Mouse (Mus musculus): ENCODE results near the gene Hist1h2an. TPM values are rescaled to one million over a fixed set of nuclear protein-coding genes. Genes with fewer than 3 reads are reported as not detected.
"Not testable (repeated sequence)": the region's sequence is repeated elsewhere in the genome, so short reads cannot be mapped to it uniquely, and the experiment has no call there.

Hist1h2an gene
- polyA plus RNA-seq, 1 experiment from 2014 or later: 1.6 TPM

DNA sequence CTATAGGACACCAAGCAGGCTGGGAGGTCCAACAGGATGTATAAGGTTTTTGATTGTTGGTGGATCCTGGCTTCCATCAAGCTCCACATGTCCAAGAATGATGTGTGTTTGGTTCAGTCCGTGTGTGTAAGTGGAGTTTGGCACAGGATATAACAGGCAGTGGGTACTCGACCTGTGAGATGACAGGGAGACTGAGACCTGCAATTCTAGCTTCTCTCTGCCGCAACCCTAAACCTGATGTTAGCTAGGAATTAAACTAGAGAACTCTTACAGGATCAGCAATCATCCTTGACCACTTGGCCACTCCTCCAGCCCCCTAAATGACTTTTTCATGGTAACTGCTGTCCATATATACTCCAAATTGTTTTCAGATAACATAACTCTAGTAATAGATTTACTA lies 34.7 kb downstream of the Hist1h2an start:
- Histone ChIP-seq H3K27me3 (ENCODE audit: control insufficient read depth, insufficient read depth, low read length) (no peaks in the 10 kb centered on the region), H3K36me3 (ENCODE audit: control insufficient read depth, insufficient read depth, low read length) (no peaks in the 10 kb centered on the region), H3K4me1 (replicated peaks; ENCODE audit: control insufficient read depth, insufficient read depth) (no peaks in the 10 kb centered on the region), H3K27ac (replicated peaks) (no peak overlapping the region), H3K4me3 (ENCODE audit: low read depth, low read length) (no peak overlapping the region), H3K4me2 (replicated peaks; ENCODE audit: low read depth) (peak overlapping the region; percentile 66), H3K9me3 (ENCODE audit: control insufficient read depth, low read length) (no peaks in the 10 kb centered on the region), H3K9ac (ENCODE audit: low read length) (0 out of 2 replicates have a peak overlapping the region, but pooled peaks have one; percentile 8)
- DNase-seq (ENCODE audit: low spot score) (no peak), ATAC-seq (ENCODE audit: low FRiP score, low TSS enrichment) (no peak)
- WGBS: 25% methylated on average over 3 of the region's 3 CpGs
- TF ChIP-seq EP300 (optimal IDR thresholded peaks at IDR 0.05) (no peak), CTCF (IDR thresholded peaks at IDR 0.05; ENCODE audit: low read depth) (no peak)

GRCm38 (mm10) chr13:21751827-21752226 lies 35.2 kb downstream of the Hist1h2an start:
- H3K9me3 ChIP-seq (ENCODE audit: control insufficient read depth, low read length): no peaks in the 10 kb centered on the region
- no peak overlapping the region for H3K4me2 ChIP-seq (replicated peaks; ENCODE audit: low read depth)
- DNase-seq (ENCODE audit: low spot score) (no peak), ATAC-seq (ENCODE audit: low FRiP score, low TSS enrichment) (no peak)
- no peaks in the 10 kb centered on the region for H3K4me1 ChIP-seq (replicated peaks; ENCODE audit: control insufficient read depth, insufficient read depth)
- 63% methylated on average over 3 of the region's 3 CpGs for WGBS
- TF ChIP-seq CTCF (IDR thresholded peaks at IDR 0.05; ENCODE audit: low read depth) (no peak), EP300 (optimal IDR thresholded peaks at IDR 0.05) (no peak)
- H3K4me3 ChIP-seq (ENCODE audit: low read depth, low read length): no peak overlapping the region
- no peaks in the 10 kb centered on the region for H3K36me3 ChIP-seq (ENCODE audit: control insufficient read depth, insufficient read depth, low read length)
- no peak overlapping the region for H3K9ac ChIP-seq (ENCODE audit: low read length)
- H3K27ac ChIP-seq (replicated peaks): no peak overlapping the region
- H3K27me3 ChIP-seq (ENCODE audit: control insufficient read depth, insufficient read depth, low read length): no peaks in the 10 kb centered on the region

DNA sequence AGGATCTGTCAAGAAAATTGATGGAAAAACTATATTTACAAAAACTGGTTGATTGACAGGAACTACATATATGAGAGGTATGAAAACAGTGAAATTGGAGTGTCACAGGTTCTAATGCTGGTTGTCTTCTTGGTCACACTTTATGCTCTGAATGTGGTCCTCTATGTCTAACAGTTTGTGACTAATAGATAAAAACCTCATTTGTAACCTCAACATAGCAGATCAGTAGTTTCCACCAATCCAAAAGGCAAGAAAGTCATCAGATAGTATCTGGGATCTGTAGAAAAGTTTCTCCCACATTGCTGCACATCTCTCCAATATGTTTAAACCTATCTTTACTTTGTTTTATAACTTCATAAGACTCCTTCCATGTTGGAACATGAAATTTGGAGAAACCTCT lies 35.6 kb downstream of the Hist1h2an start:
- no peaks in the 10 kb centered on the region for H3K9me3 ChIP-seq (ENCODE audit: control insufficient read depth, low read length)
- no peak overlapping the region for H3K4me3 ChIP-seq (ENCODE audit: low read depth, low read length)
- H3K27ac ChIP-seq (replicated peaks): no peak overlapping the region
- ATAC-seq (ENCODE audit: low FRiP score, low TSS enrichment) (no peak), DNase-seq (ENCODE audit: low spot score) (no peak)
- TF ChIP-seq CTCF (IDR thresholded peaks at IDR 0.05; ENCODE audit: low read depth) (no peak), EP300 (optimal IDR thresholded peaks at IDR 0.05) (no peak)
- H3K27me3 ChIP-seq (ENCODE audit: control insufficient read depth, insufficient read depth, low read length): no peaks in the 10 kb centered on the region
- H3K4me1 ChIP-seq (replicated peaks; ENCODE audit: control insufficient read depth, insufficient read depth): no peaks in the 10 kb centered on the region
- no peak overlapping the region for H3K9ac ChIP-seq (ENCODE audit: low read length)
- H3K4me2 ChIP-seq (replicated peaks; ENCODE audit: low read depth): no peak overlapping the region
- H3K36me3 ChIP-seq (ENCODE audit: control insufficient read depth, insufficient read depth, low read length): no peaks in the 10 kb centered on the region

GRCm38 (mm10) chr13:21750159-21751017 lies 36.6 kb downstream of the Hist1h2an start, which contains the start of gene Hist1h4k:
TSS of gene Hist1h4k (minus strand) at chr13:21750505.
- Histone ChIP-seq H3K4me2 (replicated peaks; ENCODE audit: low read depth) (peak within 1 kb of the TSS; percentile 55), H3K27ac (replicated peaks) (peak within 1 kb of the TSS; percentile 65), H3K4me3 (ENCODE audit: low read depth, low read length) (peak within 1 kb of the TSS; percentile 43), H3K9ac (ENCODE audit: low read length) (peak within 1 kb of the TSS; percentile 54)
- H3K36me3 ChIP-seq (ENCODE audit: control insufficient read depth, insufficient read depth, low read length); H3K27me3 ChIP-seq (ENCODE audit: control insufficient read depth, insufficient read depth, low read length); H3K4me1 ChIP-seq (replicated peaks; ENCODE audit: control insufficient read depth, insufficient read depth); H3K9me3 ChIP-seq (ENCODE audit: control insufficient read depth, low read length): not testable (repeated sequence)
- 1% methylated on average over 46 of the region's 56 CpGs for WGBS
- DNase-seq (ENCODE audit: low spot score): peak; percentile 85
- peak; percentile 85 for ATAC-seq (ENCODE audit: low FRiP score, low TSS enrichment)

- ATAC-seq (ENCODE audit: low FRiP score, low TSS enrichment): no peak
- H3K27ac ChIP-seq (replicated peaks): peak overlapping the region; percentile 13; the same call in 1 of the 2 replicates
Observed at GRCm38 (mm10) chr13:21749387-21750158, 37.4 kb downstream of the Hist1h2an start.

More at GRCm38 (mm10) chr13:21749387-21750158, 37.4 kb downstream of the Hist1h2an start:
- Histone ChIP-seq H3K4me1 (replicated peaks; ENCODE audit: control insufficient read depth, insufficient read depth) (no peaks in the 10 kb centered on the region), H3K4me3 (ENCODE audit: low read depth, low read length) (peak overlapping the region; percentile 43), H3K9me3 (ENCODE audit: control insufficient read depth, low read length) (no peaks in the 10 kb centered on the region), H3K36me3 (ENCODE audit: control insufficient read depth, insufficient read depth, low read length) (no peaks in the 10 kb centered on the region), H3K9ac (ENCODE audit: low read length) (peak overlapping the region; percentile 54), H3K27me3 (ENCODE audit: control insufficient read depth, insufficient read depth, low read length) (no peaks in the 10 kb centered on the region), H3K4me2 (replicated peaks; ENCODE audit: low read depth) (peak overlapping the region; percentile 55)
- 4% methylated on average over 5 of the region's 5 CpGs for WGBS
- no peak for DNase-seq (ENCODE audit: low spot score)
- TF ChIP-seq CTCF (IDR thresholded peaks at IDR 0.05; ENCODE audit: low read depth) (no peak), EP300 (optimal IDR thresholded peaks at IDR 0.05) (no peak)
